Mouse (Mus musculus): ENCODE measurements at regions not wholly inside any gene's neighbourhood (a gene's known extent, or its start where the extent isn't known, plus 50 kb on each side); places are given as distances from the start of the nearest gene placed in this dataset.

DNA sequence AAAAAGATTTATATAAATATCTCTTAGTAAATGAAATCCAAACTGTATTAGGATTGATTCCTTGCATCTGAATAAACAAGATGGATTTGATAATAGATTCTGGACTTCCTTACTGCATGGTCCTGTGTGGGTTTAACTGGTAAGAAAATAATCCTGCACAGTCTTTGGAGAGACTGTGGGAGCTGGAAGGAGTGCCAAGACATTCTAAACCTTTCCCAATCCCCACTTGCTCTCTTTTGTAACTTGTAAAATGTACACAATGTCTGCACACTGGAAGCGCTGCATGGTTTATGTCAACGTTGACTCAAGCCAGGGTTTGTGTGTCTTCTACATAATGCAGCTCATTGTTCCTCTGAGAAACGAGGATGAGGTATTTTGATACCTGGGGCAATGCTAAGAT is 62.3 kb upstream of the Rarb start:
- 40% methylated on average over 3 of the region's 3 CpGs for WGBS
- Histone ChIP-seq H3K9me3 (ENCODE audit: control insufficient read depth, low read length) (no peaks in the 10 kb centered on the region), H3K27me3 (replicated peaks; ENCODE audit: control insufficient read depth, insufficient read depth, low read length) (no peaks in the 10 kb centered on the region), H3K27ac (ENCODE audit: low read length) (no peak overlapping the region), H3K4me1 (replicated peaks; ENCODE audit: control insufficient read depth, insufficient read depth, low read length) (no peaks in the 10 kb centered on the region), H3K4me3 (replicated peaks; ENCODE audit: low read length) (no peak overlapping the region), H3K4me2 (ENCODE audit: low read length) (no peak overlapping the region), H3K9ac (replicated peaks; ENCODE audit: low read depth, low read length) (no peak overlapping the region), H3K36me3 (ENCODE audit: control insufficient read depth, insufficient read depth) (no peaks in the 10 kb centered on the region)
- no peak for ATAC-seq

- H3K9ac ChIP-seq (replicated peaks; ENCODE audit: low read depth, low read length), result no peak overlapping the region
- no peaks in the 10 kb centered on the region for H3K9me3 ChIP-seq (ENCODE audit: control insufficient read depth, low read length)
- no peak for ATAC-seq
- H3K36me3 ChIP-seq (ENCODE audit: control insufficient read depth, insufficient read depth), result no peaks in the 10 kb centered on the region
- 95% methylated on average over 2 of the region's 2 CpGs for WGBS
- H3K27ac ChIP-seq (ENCODE audit: low read length), result no peak overlapping the region
- no peak overlapping the region for H3K4me3 ChIP-seq (replicated peaks; ENCODE audit: low read length)
- no peak overlapping the region for H3K4me2 ChIP-seq (ENCODE audit: low read length)
- no peaks in the 10 kb centered on the region for H3K4me1 ChIP-seq (replicated peaks; ENCODE audit: control insufficient read depth, insufficient read depth, low read length)
- H3K27me3 ChIP-seq (replicated peaks; ENCODE audit: control insufficient read depth, insufficient read depth, low read length), result no peaks in the 10 kb centered on the region
Observed at GRCm38 (mm10) chr14:16869221-16869620, 50.3 kb upstream of the Rarb start.
